Mouse (Mus musculus): Measurements from ENCODE around the gene Slc2a3.

GRCm38 (mm10) chr6:122719942-122720341 lies 81.5 kb downstream of the Slc2a3 start:
- TF ChIP-seq POLR2A (IDR thresholded peaks at IDR 0.05; ENCODE audit: borderline replicate concordance, extremely low read depth, insufficient read depth, insufficient read length, poor library complexity, severe bottlenecking), result no peak
- peak; percentile 78; the same call in 1 of the 2 replicates for TF ChIP-seq CTCF (IDR thresholded peaks at IDR 0.05; ENCODE audit: borderline replicate concordance, extremely low read depth, insufficient read depth, insufficient read length)

Measured in brain, embryonic 14.5 days (tissue).